Mouse (Mus musculus) spleen, adult 2 months (tissue): ENCODE measurements around the gene Nfil3. TPM values are rescaled to one million over a fixed set of nuclear protein-coding genes. Genes with fewer than 3 reads are reported as not detected.

Experiments
- DNase-seq, 2 experiments: peaks; one replicate each; pipeline versions ENCODE4 v3.0.0 to v3.0.0-alpha.2; 2012 to 2021; ENCODE audit warnings: low spot score in 2 of 2, low read depth in 1 of 2
- H3K27ac ChIP-seq: fragments of 200-500 bp; 2 replicates; pipeline ENCODE4 v1.5.1; 2012; ENCODE audit warnings: low read length, inconsistent platforms; ENCODE audit not compliant: insufficient read depth
- H3K27me3 ChIP-seq: fragments of 200-500 bp; 2 replicates; pipeline ENCODE4 v1.6.1; 2012; ENCODE audit warnings: mild to moderate bottlenecking, moderate library complexity, low read length, inconsistent platforms; ENCODE audit not compliant: control insufficient read depth, insufficient read depth
- H3K36me3 ChIP-seq: fragments of 200-500 bp; 2 replicates; pipeline ENCODE4 v1.6.1; 2012; ENCODE audit warnings: mild to moderate bottlenecking, low read length, inconsistent platforms; ENCODE audit not compliant: control insufficient read depth, insufficient read depth
- H3K4me1 ChIP-seq: fragments of 200-500 bp; 2 replicates; pipeline ENCODE4 v1.6.1; 2011; ENCODE audit warnings: inconsistent platforms; ENCODE audit not compliant: control insufficient read depth, insufficient read depth, insufficient read length
- H3K4me3 ChIP-seq: fragments of 200-500 bp; 2 replicates; pipeline ENCODE4 v1.5.1; 2011; ENCODE audit warnings: mild to moderate bottlenecking, inconsistent platforms; ENCODE audit not compliant: insufficient read depth, insufficient read length; ENCODE audit errors: extremely low read depth
- CTCF ChIP-seq: fragments of 200-500 bp; IDR thresholded peaks from 2 replicates; pipeline ENCODE4 v1.5.1; 2011; ENCODE audit warnings: mild to moderate bottlenecking, inconsistent platforms; ENCODE audit not compliant: insufficient read depth, insufficient read length, insufficient replicate concordance; ENCODE audit errors: extremely low read depth
- POLR2A ChIP-seq: fragments of 200-500 bp; IDR thresholded peaks from 2 replicates; pipeline ENCODE4 v1.6.1; 2011; ENCODE audit warnings: low read depth, low read length, inconsistent platforms
- WGBS: fragments of 180-500 bp; shearing (Covaris S2); methylation state at CpG from one replicate; pipeline ENCODE4 v1.1.7; 2018; 5-methylcytosine and 5-hydroxymethylcytosine counted together
- polyA plus RNA-seq: library from polyadenylated mRNA; depleted of rRNA; stranded (reverse); fragments of >200 nt; gene quantifications from 2 replicates; pipeline ENCODE4 v1.2.3, GENCODE M21; 2012

Nfil3 gene
- polyA plus RNA-seq, 1 experiment: 1.2 TPM

DNA sequence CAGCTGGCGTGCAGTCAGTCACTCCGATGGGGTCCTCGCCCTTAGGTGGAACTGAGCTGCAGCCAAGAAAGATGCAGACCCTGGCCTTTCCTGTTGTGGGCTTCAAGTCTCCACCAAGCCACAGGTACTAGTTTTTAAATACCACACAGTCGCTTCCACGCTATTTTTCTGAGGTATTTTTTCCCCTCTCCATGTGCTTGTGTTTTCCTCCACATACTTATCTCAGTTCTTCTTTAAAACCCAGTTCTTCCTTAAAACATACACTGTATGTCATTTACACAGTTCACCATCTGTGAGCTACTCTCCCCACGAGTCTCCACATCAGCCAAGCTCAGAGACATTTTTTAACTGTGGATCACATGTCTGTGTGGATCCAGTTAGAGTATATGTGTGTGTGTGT lies 10.0 kb downstream of the Nfil3 start:
- Histone ChIP-seq H3K4me1 (no peaks in the 10 kb centered on the region), H3K27me3 (no peaks in the 10 kb centered on the region), H3K4me3 (no peak overlapping the region), H3K36me3 (no peaks in the 10 kb centered on the region), H3K27ac (no peak overlapping the region)
- TF ChIP-seq POLR2A (no peak), CTCF (no peak)
- 71% methylated on average over 6 of the region's 6 CpGs for WGBS
- DNase-seq: no peak

DNA sequence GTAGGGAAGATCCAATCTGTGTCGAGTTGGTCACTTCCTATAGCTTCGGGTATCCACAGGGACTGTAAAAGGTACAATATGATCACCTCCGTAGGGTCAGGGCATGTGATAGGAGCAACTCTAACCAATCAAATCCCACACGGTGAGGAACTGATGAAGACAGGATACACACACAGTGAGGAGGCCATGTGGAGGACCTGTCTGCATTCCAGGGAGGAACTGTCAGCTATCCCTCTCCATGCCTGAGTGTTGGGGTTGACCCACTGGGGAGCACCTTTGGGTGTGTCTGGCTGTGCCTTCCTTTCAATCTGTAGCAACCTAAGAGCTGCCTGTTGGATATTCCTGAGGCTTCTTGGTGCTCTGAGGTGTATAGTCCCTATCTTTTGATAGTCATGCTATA lies 18.0 kb downstream of the Nfil3 start:
- H3K4me3 ChIP-seq: no peak overlapping the region
- DNase-seq: no peak
- TF ChIP-seq CTCF (no peak), POLR2A (no peak)
- WGBS: 75% methylated on average over 4 of the region's 4 CpGs
- no peaks in the 10 kb centered on the region for H3K27me3 ChIP-seq
- H3K36me3 ChIP-seq: no peaks in the 10 kb centered on the region
- no peak overlapping the region for H3K27ac ChIP-seq
- no peaks in the 10 kb centered on the region for H3K4me1 ChIP-seq

DNA sequence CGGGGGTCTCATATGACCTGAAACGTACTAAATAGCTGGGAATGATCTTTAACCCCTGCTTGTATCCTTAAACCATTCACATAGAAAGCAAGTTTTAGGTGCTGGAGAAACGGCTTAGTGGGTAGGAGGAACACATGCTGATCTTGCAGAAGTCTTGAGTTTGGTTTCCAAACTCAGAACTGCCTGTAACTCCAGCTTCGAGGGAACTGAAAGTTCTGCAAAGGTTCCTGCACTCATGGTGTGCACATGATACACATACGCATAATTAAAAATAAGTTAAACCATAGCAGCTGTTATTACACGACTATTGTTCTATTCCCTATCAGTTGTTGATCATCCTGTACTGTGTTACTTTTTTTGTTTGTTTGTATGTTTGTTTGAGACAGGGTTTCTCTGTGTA lies 18.5 kb downstream of the Nfil3 start:
- TF ChIP-seq CTCF (no peak), POLR2A (no peak)
- no peaks in the 10 kb centered on the region for H3K27me3 ChIP-seq
- 65% methylated on average over 6 of the region's 6 CpGs for WGBS
- H3K36me3 ChIP-seq: no peaks in the 10 kb centered on the region
- no peaks in the 10 kb centered on the region for H3K4me1 ChIP-seq
- H3K27ac ChIP-seq: no peak overlapping the region
- H3K4me3 ChIP-seq: no peak overlapping the region
- no peak for DNase-seq

DNA sequence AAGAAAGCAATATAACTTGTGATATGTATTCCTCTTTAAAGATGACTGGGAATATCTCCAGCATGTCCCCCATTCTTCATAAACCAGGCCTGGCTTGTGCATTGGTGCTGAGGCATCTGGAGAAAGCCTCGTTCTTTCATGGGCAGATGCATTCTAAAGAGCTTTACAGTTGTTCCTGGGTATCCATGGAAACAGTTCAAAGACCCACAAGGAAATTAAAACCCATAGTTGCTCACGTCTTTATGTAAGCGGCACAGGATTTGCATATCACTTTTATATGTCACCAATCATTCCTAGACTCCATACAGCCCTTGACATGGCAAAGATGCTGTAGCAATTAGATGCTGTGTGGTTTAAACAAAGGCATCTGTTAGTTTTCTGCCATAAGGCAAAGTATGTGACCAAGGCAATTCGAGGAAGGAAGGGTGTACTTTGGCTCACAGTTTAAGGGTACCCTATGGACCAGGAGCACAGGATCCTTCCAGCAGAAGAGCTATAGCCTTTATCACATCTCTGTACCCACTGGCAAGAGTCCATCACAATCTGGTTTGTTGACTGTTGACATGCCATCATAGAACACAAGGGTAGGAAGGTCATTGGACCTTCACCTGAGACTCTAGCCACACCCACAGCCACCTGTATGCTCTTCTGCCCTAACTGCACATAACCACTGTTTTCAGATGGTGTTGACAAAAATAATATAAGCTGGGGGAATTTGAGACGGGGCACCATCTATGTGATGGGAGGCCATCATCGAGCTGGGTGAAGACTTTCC lies 26.9 kb downstream of the Nfil3 start:
- 89% methylated on average over 6 of the region's 6 CpGs for WGBS
- no peaks in the 10 kb centered on the region for H3K4me1 ChIP-seq
- H3K36me3 ChIP-seq: no peaks in the 10 kb centered on the region
- DNase-seq: no peak
- H3K27me3 ChIP-seq: no peaks in the 10 kb centered on the region
- H3K27ac ChIP-seq: no peak overlapping the region
- no peak for TF ChIP-seq CTCF
- no peak for TF ChIP-seq POLR2A
- no peak overlapping the region for H3K4me3 ChIP-seq

DNA sequence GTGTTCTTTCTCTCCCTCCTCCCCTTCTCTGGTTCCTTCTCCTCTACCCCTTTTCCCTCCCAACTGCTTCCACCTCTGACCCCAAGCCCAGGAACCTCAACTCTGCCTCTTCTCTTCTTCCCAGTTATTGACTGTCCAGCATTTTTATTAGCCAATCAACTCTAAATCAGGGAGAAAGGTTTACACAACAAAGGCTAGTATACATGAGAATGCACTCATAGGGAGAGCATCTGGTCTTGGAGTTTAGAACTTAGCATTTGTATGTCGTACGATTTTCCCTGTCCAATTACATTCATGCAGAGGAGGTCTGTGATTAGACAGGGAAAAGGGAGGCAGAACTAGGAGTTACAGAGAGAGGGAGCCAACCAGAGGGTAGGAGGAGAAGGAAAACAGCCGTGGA lies 31.7 kb downstream of the Nfil3 start:
- H3K36me3 ChIP-seq: no peaks in the 10 kb centered on the region
- no peaks in the 10 kb centered on the region for H3K27me3 ChIP-seq
- no peak overlapping the region for H3K4me3 ChIP-seq
- no peaks in the 10 kb centered on the region for H3K4me1 ChIP-seq
- TF ChIP-seq CTCF (no peak), POLR2A (no peak)
- DNase-seq: no peak
- WGBS: 94% methylated on average over 3 of the region's 3 CpGs
- no peak overlapping the region for H3K27ac ChIP-seq

DNA sequence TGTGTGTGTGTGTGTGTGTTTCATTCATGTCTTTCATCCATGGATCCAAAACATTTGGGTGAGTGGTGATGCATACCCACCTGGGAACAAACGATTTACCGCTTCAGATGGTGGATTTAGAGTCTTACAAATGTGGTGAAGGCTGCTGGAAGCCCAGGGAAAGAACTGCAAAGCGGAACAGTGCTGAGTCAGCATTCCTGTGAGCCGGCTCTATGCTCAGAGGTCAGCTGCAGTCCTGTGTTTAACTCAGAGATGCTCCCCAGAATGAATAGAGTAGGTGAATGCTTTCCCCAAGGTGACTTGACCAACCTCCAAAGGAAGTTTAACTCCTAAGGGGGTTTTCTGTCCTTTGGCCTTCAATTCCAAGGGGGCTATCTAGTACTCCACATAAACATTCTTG lies 33.3 kb downstream of the Nfil3 start:
- H3K27ac ChIP-seq: no peak overlapping the region
- DNase-seq: no peak
- TF ChIP-seq POLR2A: no peak
- no peak for TF ChIP-seq CTCF
- H3K4me3 ChIP-seq: no peak overlapping the region
- H3K27me3 ChIP-seq: no peaks in the 10 kb centered on the region
- 87% methylated on average over 4 of the region's 4 CpGs for WGBS
- H3K4me1 ChIP-seq: no peaks in the 10 kb centered on the region
- no peaks in the 10 kb centered on the region for H3K36me3 ChIP-seq

DNA sequence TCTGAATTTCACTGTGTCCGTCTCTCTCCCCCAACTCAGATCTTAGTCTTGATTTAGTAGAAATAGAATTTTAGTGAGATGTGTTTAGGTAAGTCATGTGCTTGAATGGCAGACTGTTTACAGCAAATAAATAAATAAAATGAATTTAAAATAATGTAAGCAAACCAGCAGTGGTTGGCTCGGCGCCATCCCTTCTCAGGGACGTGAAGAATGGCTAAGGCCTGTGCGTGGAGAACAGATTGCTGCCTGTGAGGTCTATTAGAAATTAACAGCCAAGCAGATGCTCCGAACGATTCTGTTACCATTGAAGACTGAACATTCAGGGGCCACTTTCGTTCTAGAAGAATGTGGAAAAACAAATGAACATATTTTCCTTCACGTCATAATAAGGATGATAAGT lies 35.1 kb downstream of the Nfil3 start:
- 88% methylated on average over 9 of the region's 9 CpGs for WGBS
- Histone ChIP-seq H3K27ac (no peak overlapping the region), H3K4me3 (no peak overlapping the region), H3K27me3 (no peaks in the 10 kb centered on the region), H3K4me1 (no peaks in the 10 kb centered on the region), H3K36me3 (no peaks in the 10 kb centered on the region)
- TF ChIP-seq POLR2A (no peak), CTCF (no peak)
- DNase-seq: no peak
